Mouse (Mus musculus) liver, embryonic 12.5 days (tissue): ENCODE data around the gene Gstm2. TPM values are rescaled to one million over a fixed set of nuclear protein-coding genes. Genes with fewer than 3 reads are reported as not detected.

Experiments used
- ATAC-seq: fragments of 200-750 bp; cut with Nextera tagmentation; 2 replicates; pipeline ENCODE4 v1.8.0; 2017; ENCODE audit warnings: moderate number of reproducible peaks, mild to moderate bottlenecking, moderate library complexity
- H3K27ac ChIP-seq: fragments of 300-500 bp; sonication (generic); 2 replicates; pipeline ENCODE4 v1.5.1; 2016; ENCODE audit warnings: mild to moderate bottlenecking
- H3K27me3 ChIP-seq: fragments of 300-500 bp; sonication (generic); replicated peaks from 2 replicates; pipeline ENCODE4 v1.6.1; 2016; ENCODE audit warnings: mild to moderate bottlenecking, moderate library complexity
- H3K36me3 ChIP-seq: fragments of 300-500 bp; sonication (generic); 2 replicates; pipeline ENCODE4 v1.6.1; 2016; ENCODE audit warnings: mild to moderate bottlenecking, moderate library complexity
- H3K4me1 ChIP-seq: fragments of 300-500 bp; sonication (generic); 2 replicates; pipeline ENCODE4 v1.6.1; 2016
- H3K4me2 ChIP-seq: fragments of 300-500 bp; sonication (generic); 2 replicates; pipeline ENCODE4 v1.6.1; 2016; ENCODE audit warnings: mild to moderate bottlenecking, moderate library complexity
- H3K4me3 ChIP-seq: fragments of 300-500 bp; sonication (generic); 2 replicates; pipeline ENCODE4 v1.5.1; 2016; ENCODE audit warnings: mild to moderate bottlenecking, moderate library complexity
- H3K9ac ChIP-seq: fragments of 300-500 bp; sonication (generic); 2 replicates; pipeline ENCODE4 v1.6.1; 2016; ENCODE audit warnings: mild to moderate bottlenecking, moderate library complexity
- H3K9me3 ChIP-seq: fragments of 300-500 bp; sonication (generic); replicated peaks from 2 replicates; pipeline ENCODE4 v1.6.1; 2016; ENCODE audit warnings: mild to moderate bottlenecking, moderate library complexity
- WGBS: fragments of 180-500 bp; shearing (Covaris S2); methylation state at CpG from one replicate; pipeline ENCODE4 v1.1.7; 2016; ENCODE audit not compliant: insufficient replicate concordance; 5-methylcytosine and 5-hydroxymethylcytosine counted together
- polyA plus RNA-seq: library from polyadenylated mRNA; unstranded; fragments of >200 nt; fragmentation: Nextera tagmentation; extraction: Ambion mirVana; gene quantifications from 2 replicates; pipeline ENCODE4 v1.2.1, GENCODE M21; 2016

Gene Gstm2
- polyA plus RNA-seq, 1 experiment from 2014 or later: 7.6 TPM

GRCm38 (mm10) chr3:107939403-107939802 is 46.9 kb downstream of the Gstm2 start:
- Histone ChIP-seq H3K36me3 (no peaks in the 10 kb centered on the region), H3K27me3 (no peaks in the 10 kb centered on the region), H3K9me3 (no peaks in the 10 kb centered on the region), H3K4me3 (no peak overlapping the region), H3K4me2 (no peak overlapping the region), H3K4me1 (peaks cover 7% of the 10 kb centered on the region; the same call in 1 of the 2 replicates), H3K27ac (no peak overlapping the region), H3K9ac (no peak overlapping the region)
- 0 out of 2 replicates have a peak, but pooled peaks have one; percentile 24 for ATAC-seq
- 24% methylated on average over 3 of the region's 3 CpGs for WGBS

GRCm38 (mm10) chr3:107935888-107936287 is 50.4 kb downstream of the Gstm2 start:
- Histone ChIP-seq H3K4me1 (peaks cover 13% of the 10 kb centered on the region), H3K9ac (no peak overlapping the region), H3K36me3 (no peaks in the 10 kb centered on the region), H3K9me3 (no peaks in the 10 kb centered on the region), H3K27ac (no peak overlapping the region), H3K4me3 (no peak overlapping the region), H3K4me2 (no peak overlapping the region), H3K27me3 (no peaks in the 10 kb centered on the region; the same call in 1 of the 2 replicates)
- 17% methylated on average over 3 of the region's 3 CpGs for WGBS
- ATAC-seq: no peak

- 71% methylated on average over 3 of the region's 3 CpGs for WGBS
- Histone ChIP-seq H3K9ac (no peak overlapping the region), H3K4me2 (no peak overlapping the region), H3K4me1 (peaks cover 13% of the 10 kb centered on the region), H3K27me3 (no peaks in the 10 kb centered on the region; the same call in 1 of the 2 replicates), H3K4me3 (no peak overlapping the region), H3K9me3 (no peaks in the 10 kb centered on the region), H3K27ac (no peak overlapping the region), H3K36me3 (no peaks in the 10 kb centered on the region)
- ATAC-seq: no peak
These were observed 51.0 kb downstream of the Gstm2 start for GRCm38 (mm10) chr3:107935268-107935667.

- no peak for ATAC-seq
- no peak overlapping the region for H3K27ac ChIP-seq
- H3K4me3 ChIP-seq: no peak overlapping the region
- no peaks in the 10 kb centered on the region; the same call in 1 of the 2 replicates for H3K27me3 ChIP-seq
- no peaks in the 10 kb centered on the region for H3K36me3 ChIP-seq
- no peak overlapping the region for H3K4me2 ChIP-seq
- no peak overlapping the region for H3K9ac ChIP-seq
- 75% methylated on average over 6 of the region's 6 CpGs for WGBS
- peaks cover 6% of the 10 kb centered on the region for H3K4me1 ChIP-seq
- H3K9me3 ChIP-seq: no peaks in the 10 kb centered on the region
These were observed 54.1 kb downstream of the Gstm2 start for GRCm38 (mm10) chr3:107932128-107932527.

Other genes with a start within 250 kb of the Gstm2 start
- gene Csf1, start 226.0 kb downstream of the Gstm2 start, polyA plus RNA-seq: 8.7 and 8.8 TPM in 2 replicates
- gene Eps8l3, start 109.2 kb downstream of the Gstm2 start, polyA plus RNA-seq: not detected in 2 replicates
- gene Gstm5, start 90.6 kb downstream of the Gstm2 start, polyA plus RNA-seq: 121 and 124 TPM in 2 replicates
- 8.1 and 8.9 TPM in 2 replicates for gene Gstm7, start 54.6 kb downstream of the Gstm2 start, polyA plus RNA-seq
- gene Gstm6, start 42.7 kb downstream of the Gstm2 start, polyA plus RNA-seq: 7.1 and 7.5 TPM in 2 replicates
- gene Gstm3, start 17.2 kb downstream of the Gstm2 start, polyA plus RNA-seq: 7.9 and 10.0 TPM in 2 replicates
- gene Gstm1, start 31.5 kb upstream of the Gstm2 start, polyA plus RNA-seq: 228 and 237 TPM in 2 replicates
- gene Gstm4, start 58.4 kb upstream of the Gstm2 start, polyA plus RNA-seq: 16.2 and 16.6 TPM in 2 replicates
- gene Ampd2, start 100.2 kb upstream of the Gstm2 start, polyA plus RNA-seq: 77.4 and 80.6 TPM in 2 replicates
- 2.7 and 3.3 TPM in 2 replicates for gene Gnat2, start 106.3 kb upstream of the Gstm2 start, polyA plus RNA-seq
- 89.0 and 91.7 TPM in 2 replicates for gene Gnai3, start 159.7 kb upstream of the Gstm2 start, polyA plus RNA-seq
- gene Gpr61, start 168.4 kb upstream of the Gstm2 start, polyA plus RNA-seq: 0.04 TPM in 1 of 2 replicates, not detected in the other
- gene Amigo1, start 199.9 kb upstream of the Gstm2 start, polyA plus RNA-seq: 1.1 and 1.2 TPM in 2 replicates
- gene Cyb561d1, start 214.8 kb upstream of the Gstm2 start, polyA plus RNA-seq: 2.8 TPM in 2 replicates
- gene Atxn7l2, start 224.5 kb upstream of the Gstm2 start, polyA plus RNA-seq: 4.5 and 4.9 TPM in 2 replicates
- 0.12 and 0.14 TPM in 2 replicates for gene Sypl2, start 240.2 kb upstream of the Gstm2 start, polyA plus RNA-seq